Mouse (Mus musculus) neural tube, embryonic 10.5 days (tissue): ENCODE data around the gene Wdr75.

ENCODE experiments used
- DNase-seq: peaks from one replicate; pipeline ENCODE4 v3.0.0-alpha.2; 2017; ENCODE audit warnings: low spot score; ENCODE audit errors: extremely low spot score

Wdr75 gene

DNA sequence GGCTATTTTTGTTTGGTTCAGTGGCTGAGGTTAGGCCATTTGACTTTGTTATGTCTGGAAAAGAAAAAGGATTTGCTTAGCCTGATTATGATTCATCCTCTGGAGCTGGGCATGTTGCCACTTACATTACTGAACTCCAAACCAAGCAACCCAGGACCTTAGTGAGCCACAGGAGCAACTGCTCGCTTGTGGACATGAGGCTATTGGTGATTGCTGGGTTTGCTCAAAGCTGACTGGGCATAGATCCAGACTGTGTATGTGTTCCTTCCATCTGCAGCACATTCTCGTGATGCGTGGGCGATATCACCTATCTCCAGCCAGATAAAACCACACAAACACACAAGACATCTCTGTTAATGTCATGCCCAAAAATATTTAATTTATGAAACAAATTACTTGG, 42.8 kb downstream of the Wdr75 start:
- no peak for DNase-seq

DNA sequence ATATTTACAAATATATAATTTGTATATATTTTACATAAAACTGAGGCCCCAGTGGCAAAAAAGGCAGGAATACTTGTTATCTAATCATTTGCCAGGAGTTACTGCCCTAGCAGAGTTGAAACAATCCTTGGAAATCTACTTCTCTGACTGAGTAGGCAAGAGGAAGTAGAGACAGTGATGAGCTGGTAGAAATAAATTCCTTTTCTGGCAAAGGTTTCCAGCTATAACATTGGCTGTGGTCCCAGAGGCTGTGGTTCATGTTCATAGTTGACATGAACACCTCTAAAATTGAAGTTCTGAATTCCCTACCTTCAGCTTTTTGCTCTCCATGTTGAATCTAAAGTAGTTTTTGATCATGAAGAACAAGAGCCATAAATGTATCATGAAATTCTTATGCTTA, 43.3 kb downstream of the Wdr75 start:
- no peak for DNase-seq

DNA sequence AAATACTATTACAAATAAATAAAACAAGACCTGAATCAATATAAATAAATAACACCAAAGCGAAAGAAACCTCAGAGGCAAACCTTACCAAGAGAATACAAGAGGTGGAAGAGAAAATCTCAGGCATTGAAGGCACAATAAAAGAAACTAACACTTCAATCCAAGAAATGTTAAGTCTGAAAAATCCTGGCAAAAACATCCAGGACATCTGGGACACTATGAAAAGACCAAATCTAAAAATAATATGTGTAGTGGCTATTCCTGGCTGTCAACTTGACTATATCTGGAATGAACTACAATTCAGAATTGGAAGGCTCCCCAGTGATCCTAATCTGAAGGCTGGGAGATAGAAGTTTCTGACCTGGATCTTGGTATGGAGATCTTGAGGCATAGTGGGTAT, 50.5 kb downstream of the Wdr75 start:
- DNase-seq = no peak

DNA sequence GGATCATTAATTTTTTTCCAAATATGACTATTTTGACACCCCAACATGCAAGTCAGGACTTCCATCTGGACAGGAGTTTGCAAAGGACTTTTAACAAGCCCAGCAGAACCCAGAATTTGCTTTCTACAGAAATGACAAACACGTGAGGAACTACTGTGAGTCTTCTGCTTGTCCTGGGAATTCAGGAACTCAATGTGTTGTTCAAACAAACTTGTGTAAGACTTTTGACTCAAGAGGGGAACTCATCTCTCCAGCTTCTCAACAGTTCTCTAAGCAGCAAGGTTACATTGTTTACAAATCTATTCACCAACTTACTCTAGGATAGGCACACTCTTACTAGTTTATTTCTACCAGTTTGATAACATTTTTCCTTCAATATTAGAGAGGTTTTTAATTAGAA, 63.1 kb downstream of the Wdr75 start:
- no peak for DNase-seq

DNA sequence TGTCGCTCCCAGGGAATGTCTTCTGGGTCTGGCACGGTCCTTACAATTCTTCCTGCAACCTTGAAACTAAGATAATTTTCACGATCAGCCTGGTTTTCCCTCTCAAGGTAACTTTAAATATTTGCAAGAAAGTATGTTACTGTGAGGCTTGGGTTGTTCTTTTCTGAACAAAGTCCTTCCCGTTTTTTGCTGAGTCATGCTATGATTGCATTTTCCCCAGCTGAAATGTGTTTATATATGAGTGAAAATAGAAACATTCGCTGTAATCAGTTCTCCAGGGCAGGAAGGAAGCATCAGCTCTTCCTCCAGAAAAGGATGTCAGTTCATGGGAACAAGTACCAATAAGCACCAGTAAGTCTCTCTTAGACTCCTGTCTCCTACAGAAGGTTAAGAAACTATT, 65.4 kb downstream of the Wdr75 start:
- DNase-seq = no peak

DNA sequence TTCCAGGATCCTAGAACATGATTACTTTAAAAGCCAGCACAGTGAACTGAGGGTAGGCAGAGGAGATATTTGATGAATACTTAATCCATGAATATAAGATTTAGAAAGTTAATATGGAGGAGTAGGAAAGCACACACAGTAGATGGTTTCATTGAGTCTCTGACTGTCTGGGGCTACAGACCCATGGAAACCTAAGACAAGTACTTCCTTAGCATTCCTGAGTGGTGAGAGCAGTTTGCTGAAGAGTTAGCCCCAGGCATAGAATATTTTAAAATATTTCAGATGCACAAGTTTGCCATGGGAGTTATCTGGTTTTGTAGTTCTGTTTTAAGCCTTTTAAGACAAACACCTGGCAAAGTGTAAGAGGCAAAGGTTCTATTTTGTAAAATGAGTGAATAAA, 66.2 kb downstream of the Wdr75 start:
- no peak for DNase-seq

DNA sequence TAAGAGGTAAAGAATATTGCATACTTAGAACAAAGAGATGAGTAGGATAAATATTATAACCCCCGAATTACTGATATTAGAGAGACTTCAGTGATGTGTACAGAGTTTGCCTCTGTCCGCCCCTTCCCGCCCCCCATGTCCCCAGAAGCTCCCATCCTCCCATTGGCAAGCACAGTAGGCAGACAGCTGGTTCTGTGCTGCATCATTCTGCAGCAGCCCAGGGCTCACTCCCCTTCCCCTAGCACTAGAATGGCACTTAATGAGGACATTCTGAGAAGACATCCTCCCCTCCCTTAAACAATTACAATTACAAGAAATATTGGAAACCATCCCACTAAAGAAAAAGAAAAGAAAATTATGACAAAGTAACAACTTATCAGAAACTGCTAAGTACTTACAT, 68.7 kb downstream of the Wdr75 start:
- DNase-seq = no peak

DNA sequence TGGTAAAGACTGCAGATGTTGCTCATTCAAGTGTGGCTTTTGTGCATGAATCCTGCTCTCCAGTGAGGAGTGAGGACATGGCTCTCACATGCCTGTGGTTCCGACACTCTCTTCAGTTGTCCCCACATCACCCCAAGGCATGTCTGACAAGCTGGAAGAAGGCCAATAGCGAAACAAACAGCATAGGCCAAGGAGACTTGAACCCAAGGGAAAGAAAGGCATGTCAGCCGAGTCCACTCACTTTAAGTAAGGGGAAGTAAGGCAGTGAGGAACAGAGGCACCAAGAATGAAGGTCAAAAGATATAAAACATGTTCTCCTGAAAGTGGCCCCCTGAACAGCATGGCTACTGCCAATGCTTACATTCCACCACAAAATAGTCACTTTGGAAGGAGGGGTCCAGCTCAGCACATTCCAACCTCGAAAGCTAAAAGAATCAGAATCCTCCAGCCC, 69.6 kb downstream of the Wdr75 start:
- DNase-seq = no peak

DNA sequence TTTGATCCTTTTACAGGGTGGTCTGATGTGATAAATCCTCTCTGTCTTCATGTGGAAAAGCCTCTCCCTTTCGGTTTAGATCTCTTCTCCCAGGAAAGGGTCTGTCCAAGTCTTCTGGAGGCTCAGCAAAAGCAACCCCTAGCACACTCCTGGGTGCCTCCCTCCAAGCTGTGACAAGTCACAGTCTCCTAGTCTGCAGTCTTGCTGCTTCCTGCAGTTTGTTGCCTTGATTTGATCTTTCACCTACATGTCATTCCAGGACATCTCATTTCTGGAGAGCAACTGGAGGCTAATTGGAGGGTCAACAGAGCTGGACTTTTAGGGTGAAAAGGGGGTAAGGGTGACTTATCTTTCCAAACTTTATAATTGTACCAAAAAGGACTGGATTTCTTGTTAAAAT, 70.3 kb downstream of the Wdr75 start:
- DNase-seq = no peak

DNA sequence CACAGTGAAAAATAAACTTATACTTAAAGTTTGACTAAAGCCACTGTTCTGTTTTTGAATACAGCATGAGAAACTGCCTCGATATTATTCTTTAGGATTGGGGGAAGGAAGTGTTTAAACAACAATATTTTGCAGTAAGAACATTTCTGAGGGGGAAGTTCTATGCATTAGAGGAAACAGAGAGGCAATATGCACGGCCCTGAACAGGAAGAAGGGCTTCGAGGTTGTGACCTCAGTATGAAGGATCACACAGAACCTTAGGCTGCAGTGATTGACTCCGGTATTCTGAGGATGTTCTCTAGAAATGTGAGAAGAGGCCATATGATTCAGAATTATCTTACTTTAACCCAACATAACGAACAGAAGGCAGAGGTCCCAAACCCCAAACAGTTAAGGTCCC, 70.8 kb downstream of the Wdr75 start:
- DNase-seq = no peak

DNA sequence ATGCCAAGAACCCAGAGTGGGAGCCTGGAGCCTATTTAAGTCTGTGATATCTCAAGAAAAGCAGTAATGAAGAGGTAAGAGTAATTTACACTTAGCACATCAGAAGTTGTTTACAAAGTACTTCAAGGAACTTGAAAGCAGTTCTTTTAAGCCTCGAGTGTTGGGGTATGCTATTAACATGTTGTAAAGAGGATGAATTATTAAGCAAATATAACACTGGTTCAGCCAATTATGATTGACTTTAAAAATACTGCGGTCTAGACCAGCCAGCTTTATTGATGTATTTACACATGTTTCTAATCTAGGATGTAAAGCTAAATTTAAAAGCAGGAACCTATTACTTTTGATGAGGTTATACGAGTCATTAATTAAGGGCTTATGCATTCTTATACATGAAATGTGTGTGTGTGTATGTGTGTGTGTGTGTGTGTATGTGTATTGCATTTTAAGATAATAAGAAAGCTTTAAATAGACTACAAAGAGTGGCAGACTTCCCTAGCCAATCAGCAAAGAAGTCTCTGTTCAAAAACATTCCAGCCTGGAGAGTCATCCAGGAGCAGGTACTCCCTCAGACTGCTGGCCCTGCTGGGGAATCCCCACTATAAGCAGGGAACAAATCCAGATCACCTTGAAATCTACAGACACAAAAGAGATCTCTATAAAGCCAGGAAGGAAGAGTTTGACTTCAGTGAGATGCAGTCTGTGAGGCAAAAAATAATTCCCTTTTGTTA, 71.5 kb downstream of the Wdr75 start:
- DNase-seq = no peak

DNA sequence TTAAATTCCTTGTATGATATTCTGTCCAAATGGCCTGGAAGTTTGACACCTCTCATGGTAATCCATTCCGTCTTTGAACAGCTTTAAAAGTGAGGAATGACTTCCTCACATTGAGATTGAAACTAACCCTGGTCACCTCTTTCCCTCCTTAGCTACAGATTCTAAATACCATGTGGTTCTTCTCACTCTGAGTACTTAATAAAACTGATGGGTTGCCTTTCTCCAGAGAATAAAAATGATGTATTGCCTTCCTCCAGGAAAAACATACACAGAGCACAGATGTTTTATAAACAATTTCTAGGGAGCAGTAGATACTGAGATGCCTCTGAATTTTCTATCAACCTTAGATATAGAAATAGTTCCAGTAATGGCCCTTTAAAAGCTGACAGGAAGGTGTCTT, 73.1 kb downstream of the Wdr75 start:
- DNase-seq = no peak

DNA sequence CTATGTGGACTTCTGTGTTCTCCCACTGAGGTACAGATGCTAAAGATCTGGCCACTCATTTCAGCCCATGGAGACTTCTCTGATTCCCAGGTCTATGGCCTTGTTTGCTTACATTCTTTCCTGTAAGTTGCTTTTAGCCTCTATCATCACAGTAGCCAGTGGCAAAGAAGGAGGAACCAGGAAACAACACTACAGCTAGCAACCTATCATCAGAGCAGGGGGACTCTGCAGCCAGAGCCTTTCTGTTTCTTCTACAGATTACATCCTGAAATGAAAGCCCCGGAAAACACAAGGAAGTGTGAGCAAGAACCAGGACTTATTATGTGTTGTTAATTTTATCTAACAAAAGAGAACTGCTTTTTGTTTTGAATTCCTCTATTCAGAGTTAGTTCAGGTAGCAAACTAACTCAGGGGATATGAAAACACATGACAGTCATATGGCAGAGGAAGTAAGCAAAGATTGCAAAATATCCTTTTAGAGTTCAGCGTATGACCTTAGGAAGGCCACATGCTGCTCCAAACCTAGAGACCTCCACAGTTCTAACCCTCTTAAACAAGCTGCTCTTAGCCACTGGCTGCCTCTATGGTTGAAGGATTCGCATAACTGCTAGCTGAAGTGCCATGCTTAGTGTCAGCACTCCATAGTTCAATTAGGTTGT, 73.6 kb downstream of the Wdr75 start:
- DNase-seq = no peak
